Mouse (Mus musculus) stomach, embryonic 16.5 days (tissue): ENCODE data around the gene Trak1. TPM values are rescaled to one million over a fixed set of nuclear protein-coding genes. Genes with fewer than 3 reads are reported as not detected.

Experiments used
- ATAC-seq: fragments of 200-750 bp; cut with Nextera tagmentation; 2 replicates; pipeline ENCODE4 v1.8.0; 2017; ENCODE audit warnings: moderate number of reproducible peaks, moderate TSS enrichment; ENCODE audit not compliant: insufficient read depth, low FRiP score
- H3K27ac ChIP-seq: fragments of 300-500 bp; sonication (generic); 2 replicates; pipeline ENCODE4 v1.5.1; 2014; ENCODE audit warnings: low read length
- H3K27me3 ChIP-seq: fragments of 300-500 bp; sonication (generic); 2 replicates; pipeline ENCODE4 v1.6.1; 2014; ENCODE audit warnings: low read length, control low read depth, mixed read lengths; ENCODE audit not compliant: control insufficient read depth, insufficient read depth
- H3K36me3 ChIP-seq: fragments of 300-500 bp; sonication (generic); 2 replicates; pipeline ENCODE4 v1.6.1; 2014; ENCODE audit warnings: low read length; ENCODE audit not compliant: control insufficient read depth, insufficient read depth
- H3K4me1 ChIP-seq: fragments of 300-500 bp; sonication (generic); 2 replicates; pipeline ENCODE4 v1.6.1; 2014; ENCODE audit warnings: low read length, control low read depth, mixed read lengths; ENCODE audit not compliant: control insufficient read depth, insufficient read depth
- H3K4me2 ChIP-seq: fragments of 300-500 bp; sonication (generic); 2 replicates; pipeline ENCODE4 v1.6.1; 2014; ENCODE audit warnings: low read depth, low read length, mixed read lengths
- H3K4me3 ChIP-seq: fragments of 300-500 bp; sonication (generic); replicated peaks from 2 replicates; pipeline ENCODE4 v1.5.1; 2014; ENCODE audit warnings: mild to moderate bottlenecking, low read length
- H3K9ac ChIP-seq: fragments of 300-500 bp; sonication (generic); 2 replicates; pipeline ENCODE4 v1.6.1; 2014; ENCODE audit warnings: low read length
- H3K9me3 ChIP-seq: fragments of 300-500 bp; sonication (generic); replicated peaks from 2 replicates; pipeline ENCODE4 v1.6.1; 2016; ENCODE audit warnings: low read length, control low read depth; ENCODE audit not compliant: control insufficient read depth
- WGBS: fragments of 180-500 bp; shearing (Covaris S2); extraction: QIAGEN DNeasy Blood & Tissue Kit; methylation state at CpG from one replicate; pipeline ENCODE4 v1.1.7; 2014; 5-methylcytosine and 5-hydroxymethylcytosine counted together
- polyA plus RNA-seq: library from polyadenylated mRNA; unstranded; fragments of >200 nt; fragmentation: Nextera tagmentation; extraction: Ambion mirVana; gene quantifications from 2 replicates; pipeline ENCODE4 v1.2.1, GENCODE M21; 2015

Trak1 gene
- polyA plus RNA-seq, 1 experiment from 2014 or later = 24.1 TPM

DNA sequence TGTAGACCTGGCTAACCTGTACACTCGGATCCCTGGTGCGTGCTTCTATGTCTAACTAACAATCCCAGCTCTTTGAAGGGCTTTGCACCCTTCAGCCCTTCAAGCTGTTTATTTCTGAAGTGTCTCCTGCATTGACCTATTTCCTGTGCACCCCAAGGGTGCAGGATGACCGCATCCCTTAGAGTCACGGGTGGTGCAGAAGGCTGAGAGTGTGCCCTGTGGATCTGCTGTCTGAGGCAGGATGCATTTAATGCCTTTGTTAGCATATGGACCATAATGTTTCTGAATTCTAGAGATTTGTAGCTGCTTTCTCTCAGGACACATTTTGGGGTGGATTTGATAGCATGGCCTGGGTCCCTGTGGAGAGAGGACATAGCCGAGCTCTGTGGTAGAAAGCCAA lies 129.6 kb downstream of the Trak1 start:
- no peaks in the 10 kb centered on the region for H3K27me3 ChIP-seq
- no peak for ATAC-seq
- 87% methylated on average over 5 of the region's 5 CpGs for WGBS
- no peaks in the 10 kb centered on the region for H3K36me3 ChIP-seq
- H3K4me3 ChIP-seq = no peak overlapping the region
- no peaks in the 10 kb centered on the region for H3K9me3 ChIP-seq
- H3K27ac ChIP-seq = no peak overlapping the region
- H3K4me1 ChIP-seq = peaks cover 22% of the 10 kb centered on the region; the same call in 1 of the 2 replicates
- no peak overlapping the region for H3K9ac ChIP-seq
- H3K4me2 ChIP-seq = no peak overlapping the region

DNA sequence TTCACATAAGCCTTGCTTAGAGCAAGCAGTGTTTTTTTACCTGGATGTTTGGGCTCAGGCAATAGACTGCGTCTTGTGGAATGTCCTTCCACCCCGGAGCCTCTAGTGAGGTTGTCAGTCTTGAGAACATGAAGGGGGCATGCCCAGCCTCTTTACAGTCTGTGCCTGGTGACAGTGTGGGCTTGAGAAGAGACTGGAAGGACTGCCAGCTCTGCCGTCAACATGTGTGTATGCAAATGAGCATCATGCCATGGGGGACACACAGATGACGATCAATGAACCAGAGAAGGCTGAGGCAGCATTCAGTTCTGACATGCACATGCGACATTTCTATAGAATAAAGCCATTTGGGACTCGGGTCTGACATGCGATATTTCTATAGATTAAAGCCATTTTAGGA lies 132.3 kb downstream of the Trak1 start:
- no peak overlapping the region for H3K9ac ChIP-seq
- H3K27me3 ChIP-seq = no peaks in the 10 kb centered on the region
- H3K4me1 ChIP-seq = peaks cover 6% of the 10 kb centered on the region; the same call in 1 of the 2 replicates
- WGBS = 87% methylated on average over 7 of the region's 7 CpGs
- H3K9me3 ChIP-seq = no peaks in the 10 kb centered on the region
- H3K36me3 ChIP-seq = no peaks in the 10 kb centered on the region
- no peak overlapping the region for H3K4me2 ChIP-seq
- H3K27ac ChIP-seq = no peak overlapping the region
- no peak for ATAC-seq
- no peak overlapping the region for H3K4me3 ChIP-seq

DNA sequence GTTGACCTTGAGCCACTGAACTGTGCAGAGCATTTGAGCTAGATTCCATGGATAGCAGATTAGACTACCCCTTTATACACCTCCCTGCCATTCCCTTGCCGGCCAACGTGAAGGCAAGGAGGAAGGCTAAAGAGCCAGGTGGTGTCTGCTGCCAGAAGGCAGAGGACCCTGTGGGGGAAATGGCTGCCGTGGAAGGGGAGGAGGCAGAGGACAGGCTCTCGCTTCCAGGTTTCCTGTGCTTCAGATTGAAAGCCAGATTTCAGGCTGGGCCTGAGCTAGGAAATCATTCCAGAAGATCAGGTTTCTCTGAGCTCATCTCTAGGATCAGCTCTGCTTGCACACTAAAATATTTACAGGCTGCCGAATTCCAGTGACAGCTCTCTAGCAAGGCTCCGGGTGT lies 133.1 kb downstream of the Trak1 start:
- H3K9me3 ChIP-seq = no peaks in the 10 kb centered on the region
- H3K4me3 ChIP-seq = no peak overlapping the region
- no peak for ATAC-seq
- no peak overlapping the region for H3K4me2 ChIP-seq
- no peaks in the 10 kb centered on the region for H3K27me3 ChIP-seq
- H3K4me1 ChIP-seq = peaks cover 9% of the 10 kb centered on the region; the same call in 1 of the 2 replicates
- WGBS = 25% methylated on average over 6 of the region's 6 CpGs
- no peaks in the 10 kb centered on the region for H3K36me3 ChIP-seq
- H3K9ac ChIP-seq = 0 out of 2 replicates have a peak overlapping the region, but pooled peaks have one; percentile 9
- H3K27ac ChIP-seq = 0 out of 2 replicates have a peak overlapping the region, but pooled peaks have one; percentile 13

DNA sequence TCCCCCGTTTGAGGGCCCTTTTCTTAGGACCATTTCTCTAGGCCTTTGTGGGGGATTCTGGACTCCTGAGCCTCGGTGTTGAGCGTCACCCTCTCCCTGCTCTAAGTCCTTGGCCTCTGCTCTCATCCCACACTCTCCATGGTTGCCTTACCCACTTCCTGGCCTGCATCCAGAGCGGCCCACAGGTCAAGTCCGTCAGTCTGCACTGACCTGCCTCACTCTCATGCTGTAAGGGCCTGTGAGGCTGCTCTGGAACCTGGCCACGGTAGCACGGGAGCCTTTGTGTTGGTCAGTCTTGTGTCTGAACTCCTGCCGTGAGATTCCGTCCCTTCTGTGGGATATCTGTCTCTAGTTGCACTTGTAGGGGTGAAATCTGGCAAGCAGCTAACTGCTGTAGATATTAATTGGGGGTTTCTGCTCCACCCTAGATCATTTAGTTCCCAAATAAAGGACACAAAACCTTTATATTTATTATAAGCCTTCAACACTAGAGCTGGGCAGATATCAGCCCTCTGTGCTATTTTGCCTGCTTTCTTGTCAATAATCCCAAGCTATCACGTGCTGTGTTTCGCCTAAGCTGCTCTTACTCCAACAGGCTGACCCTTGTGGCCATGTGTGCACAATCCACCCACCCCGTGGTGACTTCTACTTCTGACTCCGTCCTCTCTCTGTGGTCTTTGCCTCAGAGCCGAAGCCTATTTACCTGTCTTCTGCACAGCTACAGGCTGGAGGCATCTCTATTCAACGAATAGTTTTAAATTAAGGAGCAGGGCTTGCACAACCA lies 136.6 kb downstream of the Trak1 start:
- H3K4me2 ChIP-seq = no peak overlapping the region
- H3K4me1 ChIP-seq = peaks cover 11% of the 10 kb centered on the region; the same call in 1 of the 2 replicates
- ATAC-seq = no peak
- H3K9me3 ChIP-seq = no peaks in the 10 kb centered on the region
- 80% methylated on average over 15 of the region's 15 CpGs for WGBS
- no peak overlapping the region for H3K4me3 ChIP-seq
- peak overlapping the region; percentile 31; the same call in 1 of the 2 replicates for H3K27ac ChIP-seq
- no peak overlapping the region for H3K9ac ChIP-seq
- no peaks in the 10 kb centered on the region for H3K27me3 ChIP-seq
- no peaks in the 10 kb centered on the region for H3K36me3 ChIP-seq

DNA sequence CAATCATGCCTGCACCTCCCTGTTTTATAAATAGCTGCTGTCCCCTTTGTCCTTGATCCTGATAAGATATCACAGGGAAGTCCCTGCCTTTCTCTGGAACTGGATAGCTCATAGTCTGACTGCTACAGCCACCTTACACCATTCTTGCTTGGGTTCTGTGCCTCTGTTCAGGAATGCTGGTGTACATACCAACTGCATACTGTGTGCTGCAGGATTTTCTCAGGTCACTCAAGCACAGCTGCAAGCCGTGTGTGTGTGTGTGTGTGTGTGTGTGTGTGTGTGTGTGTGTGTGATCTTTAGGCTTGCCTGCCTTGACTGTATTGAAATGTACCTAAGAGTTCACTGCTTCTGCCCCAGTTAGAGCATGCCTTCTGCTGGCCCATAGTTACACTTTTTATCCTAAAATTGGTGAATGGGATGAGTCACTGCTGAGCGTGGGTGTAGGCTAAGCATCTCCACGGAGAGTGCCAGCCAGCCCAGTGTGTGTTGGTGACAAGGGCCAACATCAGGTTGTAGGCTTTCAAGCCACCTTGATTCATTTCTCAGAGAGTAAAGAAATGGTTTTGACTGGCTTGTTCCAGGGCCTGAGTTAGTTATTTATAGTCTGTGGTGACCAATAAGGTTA lies 138.1 kb downstream of the Trak1 start:
- H3K4me2 ChIP-seq = no peak overlapping the region
- WGBS = 53% methylated on average over 3 of the region's 3 CpGs
- ATAC-seq = no peak

DNA sequence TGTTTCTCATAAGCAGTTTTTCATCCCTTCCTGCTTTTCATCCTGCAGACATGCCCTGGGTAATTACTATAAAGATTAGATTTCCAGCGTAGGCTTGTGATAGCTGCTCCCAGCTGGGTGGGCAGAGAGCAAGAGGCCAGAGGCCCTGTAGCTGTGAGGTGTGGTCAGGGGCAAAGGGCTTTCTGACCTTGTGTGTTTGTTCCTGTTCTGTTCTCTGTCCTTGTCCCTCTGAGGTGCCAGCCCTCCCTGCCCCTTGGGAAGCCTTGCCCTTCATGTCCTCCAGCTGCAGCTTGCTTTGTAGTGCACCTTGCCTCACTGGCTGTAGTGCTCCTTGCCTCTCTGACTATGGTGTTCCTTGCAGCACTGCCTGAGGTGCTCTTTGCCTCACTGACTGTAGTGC lies 139.2 kb downstream of the Trak1 start:
- no peak overlapping the region for H3K4me3 ChIP-seq
- H3K4me2 ChIP-seq = no peak overlapping the region
- no peaks in the 10 kb centered on the region for H3K27me3 ChIP-seq
- peaks cover 5% of the 10 kb centered on the region; the same call in 1 of the 2 replicates for H3K4me1 ChIP-seq
- no peaks in the 10 kb centered on the region for H3K9me3 ChIP-seq
- no peaks in the 10 kb centered on the region for H3K36me3 ChIP-seq
- H3K9ac ChIP-seq = no peak overlapping the region
- H3K27ac ChIP-seq = peak overlapping the region; percentile 75
- WGBS = 45% methylated on average over 1 of the region's 1 CpGs
- ATAC-seq = peak; percentile 80; the same call in 1 of the 2 replicates

More for the DNA sequence above, 138.1 kb downstream of the Trak1 start:
- Histone ChIP-seq H3K9ac (no peak overlapping the region), H3K27me3 (no peaks in the 10 kb centered on the region), H3K36me3 (no peaks in the 10 kb centered on the region), H3K27ac (peak overlapping the region; percentile 75), H3K4me1 (peaks cover 5% of the 10 kb centered on the region; the same call in 1 of the 2 replicates), H3K4me3 (no peak overlapping the region), H3K9me3 (no peaks in the 10 kb centered on the region)

DNA sequence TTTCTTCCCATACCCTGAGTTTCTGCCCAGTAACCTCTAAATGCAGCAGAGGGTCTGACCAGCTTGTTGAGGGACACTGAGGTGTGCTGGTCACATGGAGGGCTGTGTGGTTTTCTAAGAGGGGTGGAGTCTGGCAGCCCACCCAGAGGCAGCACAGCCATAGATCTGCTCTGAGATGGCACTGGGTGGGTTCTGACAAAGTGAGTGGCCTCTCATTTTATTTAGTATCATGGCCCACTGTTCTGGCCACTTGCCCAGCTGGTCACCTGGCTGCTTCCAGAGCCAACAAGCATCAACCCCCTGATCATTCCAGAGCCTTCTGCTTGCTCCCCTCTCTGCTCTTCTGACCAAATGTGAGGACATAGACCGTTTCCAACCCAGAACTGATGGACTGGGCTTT lies 144.8 kb downstream of the Trak1 start:
- Histone ChIP-seq H3K36me3 (peaks cover 17% of the 10 kb centered on the region), H3K27me3 (no peaks in the 10 kb centered on the region), H3K9me3 (no peaks in the 10 kb centered on the region), H3K9ac (no peak overlapping the region), H3K4me1 (no peaks in the 10 kb centered on the region), H3K27ac (no peak overlapping the region), H3K4me3 (no peak overlapping the region), H3K4me2 (no peak overlapping the region)
- 80% methylated on average over 1 of the region's 1 CpGs for WGBS
- no peak for ATAC-seq

DNA sequence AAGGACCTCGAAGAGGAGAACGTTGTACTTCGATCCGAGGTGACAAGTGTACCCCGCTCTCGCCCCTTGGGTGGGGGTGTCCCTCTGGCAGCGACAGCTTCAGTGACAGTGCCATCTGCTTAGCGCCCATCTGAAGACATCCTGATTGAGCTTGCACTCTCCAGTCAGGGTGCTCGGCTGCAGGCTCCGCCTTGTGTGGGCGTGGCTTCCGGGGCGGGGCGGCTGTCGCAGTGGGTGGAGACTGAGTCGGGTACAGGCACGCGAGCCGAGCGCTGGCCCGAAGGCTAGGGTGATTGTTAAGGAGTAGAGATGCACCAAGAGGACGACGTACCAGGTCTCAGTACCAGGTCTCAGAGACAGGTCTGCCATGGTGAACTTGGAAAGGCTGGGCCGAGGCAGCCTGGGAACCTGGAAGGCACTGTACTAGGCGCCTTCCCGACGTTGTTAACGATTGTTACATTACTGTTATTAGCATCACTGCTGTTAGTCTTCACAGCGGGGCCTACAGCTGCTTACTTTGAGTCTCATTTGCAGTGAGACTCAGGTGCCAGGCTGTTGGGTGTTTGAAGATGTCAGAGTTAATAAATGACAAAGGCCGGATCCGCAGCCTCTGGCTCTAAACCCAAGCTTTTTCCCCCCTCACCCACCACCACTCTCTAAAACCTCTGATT lies 146.5 kb downstream of the Trak1 start:
- Histone ChIP-seq H3K4me2 (no peak overlapping the region), H3K9ac (no peak overlapping the region), H3K4me3 (no peak overlapping the region), H3K27ac (no peak overlapping the region), H3K9me3 (no peaks in the 10 kb centered on the region), H3K4me1 (no peaks in the 10 kb centered on the region), H3K36me3 (peaks cover 29% of the 10 kb centered on the region), H3K27me3 (no peaks in the 10 kb centered on the region)
- WGBS = 71% methylated on average over 31 of the region's 31 CpGs
- no peak for ATAC-seq

DNA sequence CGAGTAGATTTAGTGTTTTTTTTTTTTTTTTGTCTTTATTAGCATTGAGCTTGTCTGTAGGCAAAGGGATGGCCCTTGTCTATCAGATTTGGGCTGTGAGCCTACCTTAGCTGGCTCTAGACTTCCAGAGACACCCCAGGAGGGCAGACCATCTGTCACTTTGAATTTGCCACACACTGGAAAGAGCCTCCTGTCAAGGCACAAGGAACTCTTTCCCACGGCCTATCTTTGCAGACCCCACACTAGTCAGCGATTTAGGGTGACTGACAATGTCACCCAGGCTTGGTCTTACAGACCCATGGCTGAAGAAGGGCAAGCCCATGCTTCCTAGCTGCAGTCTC lies 147.0 kb downstream of the Trak1 start:
- WGBS = 71% methylated on average over 3 of the region's 3 CpGs
- Histone ChIP-seq H3K4me3 (no peak overlapping the region), H3K27ac (no peak overlapping the region), H3K4me1 (no peaks in the 10 kb centered on the region), H3K9me3 (no peaks in the 10 kb centered on the region), H3K27me3 (no peaks in the 10 kb centered on the region), H3K4me2 (no peak overlapping the region), H3K9ac (no peak overlapping the region), H3K36me3 (peaks cover 29% of the 10 kb centered on the region)
- no peak for ATAC-seq
